Mouse (Mus musculus) midbrain, postnatal 0 days (tissue): ENCODE data around the gene Traf2. TPM values are rescaled to one million over a fixed set of nuclear protein-coding genes. Genes with fewer than 3 reads are reported as not detected.

ENCODE experiments used
- ATAC-seq: fragments of 200-750 bp; cut with Nextera tagmentation; 2 replicates; pipeline ENCODE4 v1.8.0; 2017; ENCODE audit warnings: moderate number of reproducible peaks, mild to moderate bottlenecking, moderate TSS enrichment, moderate library complexity; ENCODE audit not compliant: low FRiP score
- DNase-seq: peaks from one replicate; pipeline ENCODE4 v3.0.0-alpha.2; 2015; ENCODE audit warnings: low spot score
- H3K27ac ChIP-seq: fragments of 300-500 bp; sonication (generic); 2 replicates; pipeline ENCODE4 v1.5.1; 2014; ENCODE audit warnings: low read depth, mild to moderate bottlenecking, low read length, mixed read lengths
- H3K27me3 ChIP-seq: fragments of 300-500 bp; sonication (generic); 2 replicates; pipeline ENCODE4 v1.6.1; 2014; ENCODE audit warnings: low read length, control low read depth, mixed read lengths; ENCODE audit not compliant: insufficient read depth
- H3K36me3 ChIP-seq: fragments of 300-500 bp; sonication (generic); 2 replicates; pipeline ENCODE4 v1.6.1; 2014; ENCODE audit warnings: low read length, control low read depth, mixed read lengths; ENCODE audit not compliant: insufficient read depth
- H3K4me1 ChIP-seq: fragments of 300-500 bp; sonication (generic); 2 replicates; pipeline ENCODE4 v1.6.1; 2014; ENCODE audit warnings: mild to moderate bottlenecking, control low read depth, antibody characterized with exemption, low read length, mixed read lengths; ENCODE audit not compliant: insufficient read depth
- H3K4me2 ChIP-seq: fragments of 300-500 bp; sonication (generic); 2 replicates; pipeline ENCODE4 v1.6.1; 2014; ENCODE audit warnings: low read depth, mild to moderate bottlenecking, low read length, mixed read lengths; ENCODE audit not compliant: poor library complexity, severe bottlenecking
- H3K4me3 ChIP-seq: fragments of 300-500 bp; sonication (generic); 2 replicates; pipeline ENCODE4 v1.5.1; 2014; ENCODE audit warnings: low read depth, mild to moderate bottlenecking, low read length, moderate library complexity
- H3K9ac ChIP-seq: fragments of 300-500 bp; sonication (generic); replicated peaks from 2 replicates; pipeline ENCODE4 v1.6.1; 2014; ENCODE audit warnings: mild to moderate bottlenecking, low read length, moderate library complexity, mixed read lengths; ENCODE audit not compliant: poor library complexity, severe bottlenecking
- H3K9me3 ChIP-seq: fragments of 300-500 bp; sonication (generic); 2 replicates; pipeline ENCODE4 v1.6.1; 2016; ENCODE audit warnings: low read length, control low read depth
- CTCF ChIP-seq: IDR thresholded peaks from 2 replicates; pipeline ENCODE4 v1.5.1; 2016; ENCODE audit warnings: antibody characterized with exemption, mild to moderate bottlenecking
- WGBS: fragments of 180-500 bp; shearing (Covaris S2); extraction: QIAGEN DNeasy Blood & Tissue Kit; methylation state at CpG from one replicate; pipeline ENCODE4 v1.1.7; 2014; 5-methylcytosine and 5-hydroxymethylcytosine counted together
- polyA plus RNA-seq: library from polyadenylated mRNA; unstranded; fragments of >200 nt; fragmentation: Nextera tagmentation; extraction: Ambion mirVana; gene quantifications from 2 replicates; pipeline ENCODE4 v1.2.1, GENCODE M21; 2015
- total RNA-seq: library from RNA; depleted of rRNA; stranded (reverse); fragments of >200 nt; gene quantifications from 2 replicates; pipeline ENCODE4 v1.2.3, GENCODE M21; 2014; rRNA removed

Traf2 gene
- total RNA-seq, result 5.5 and 7.6 TPM in 2 replicates
- 7.0 and 9.3 TPM in 2 replicates for polyA plus RNA-seq

- 3% methylated on average over 41 of the region's 48 CpGs for WGBS
- peak within 1 kb of the TSS; percentile 83 for H3K4me2 ChIP-seq
- H3K36me3 ChIP-seq, result no peaks in the 10 kb centered on the region
- no peaks in the 10 kb centered on the region for H3K27me3 ChIP-seq
- H3K9ac ChIP-seq, result peak within 1 kb of the TSS; percentile 51
- H3K4me1 ChIP-seq, result peaks cover 4% of the 10 kb centered on the region; the same call in 1 of the 2 replicates
- DNase-seq (peak; percentile 99), ATAC-seq (peak; percentile 98)
- TF ChIP-seq CTCF, result no peak
- H3K4me3 ChIP-seq, result peak within 1 kb of the TSS; percentile 52
- no peaks in the 10 kb centered on the region for H3K9me3 ChIP-seq
- H3K27ac ChIP-seq, result no peak within 1 kb of the TSS
Measured at GRCm38 (mm10) chr2:25546811-25547491, at the start of gene Traf2. Gene Traf2 (minus strand): TSS chr2:25546940.

- Histone ChIP-seq H3K4me3 (no peak overlapping the region), H3K4me1 (no peaks in the 10 kb centered on the region), H3K9ac (no peak overlapping the region), H3K36me3 (peaks cover 64% of the 10 kb centered on the region), H3K4me2 (no peak overlapping the region), H3K27me3 (no peaks in the 10 kb centered on the region), H3K9me3 (no peaks in the 10 kb centered on the region), H3K27ac (no peak overlapping the region)
- peak; percentile 52 for TF ChIP-seq CTCF
- DNase-seq (no peak), ATAC-seq (no peak)
- 85% methylated on average over 2 of the region's 2 CpGs for WGBS
Measured at GRCm38 (mm10) chr2:25591863-25592262, 45.1 kb upstream of the Traf2 start.

GRCm38 (mm10) chr2:25588227-25588907, 41.6 kb upstream of the Traf2 start:
- no peak overlapping the region for H3K27ac ChIP-seq
- H3K36me3 ChIP-seq, result peaks cover 60% of the 10 kb centered on the region
- no peak overlapping the region for H3K4me3 ChIP-seq
- no peaks in the 10 kb centered on the region for H3K27me3 ChIP-seq
- H3K9ac ChIP-seq, result no peak overlapping the region
- no peak for DNase-seq
- no peak overlapping the region for H3K4me2 ChIP-seq
- H3K4me1 ChIP-seq, result no peaks in the 10 kb centered on the region
- no peak for TF ChIP-seq CTCF
- no peaks in the 10 kb centered on the region for H3K9me3 ChIP-seq
- WGBS, result 95% methylated on average over 8 of the region's 8 CpGs
- ATAC-seq, result no peak

- Histone ChIP-seq H3K27me3 (no peaks in the 10 kb centered on the region), H3K36me3 (peaks cover 51% of the 10 kb centered on the region), H3K9me3 (no peaks in the 10 kb centered on the region), H3K9ac (no peak overlapping the region), H3K27ac (no peak overlapping the region), H3K4me1 (peaks cover 5% of the 10 kb centered on the region), H3K4me3 (no peak overlapping the region), H3K4me2 (no peak overlapping the region)
- DNase-seq, result no peak
- no peak for ATAC-seq
- TF ChIP-seq CTCF, result no peak
- WGBS, result 92% methylated on average over 8 of the region's 8 CpGs
Measured at GRCm38 (mm10) chr2:25587290-25587689, 40.5 kb upstream of the Traf2 start.

GRCm38 (mm10) chr2:25585601-25586000, 38.9 kb upstream of the Traf2 start:
- Histone ChIP-seq H3K4me3 (no peak overlapping the region), H3K4me1 (peaks cover 15% of the 10 kb centered on the region), H3K27me3 (peaks cover under 1% of the 10 kb centered on the region; the same call in 1 of the 2 replicates), H3K27ac (no peak overlapping the region), H3K9me3 (no peaks in the 10 kb centered on the region), H3K9ac (no peak overlapping the region), H3K36me3 (peaks cover 35% of the 10 kb centered on the region), H3K4me2 (no peak overlapping the region)
- no peak for ATAC-seq
- TF ChIP-seq CTCF, result no peak
- 85% methylated on average over 3 of the region's 3 CpGs for WGBS
- DNase-seq, result no peak

GRCm38 (mm10) chr2:25584856-25585255, 38.1 kb upstream of the Traf2 start:
- no peak overlapping the region for H3K9ac ChIP-seq
- DNase-seq (no peak), ATAC-seq (no peak)
- 93% methylated on average over 4 of the region's 4 CpGs for WGBS
- peaks cover 8% of the 10 kb centered on the region for H3K27me3 ChIP-seq
- H3K27ac ChIP-seq, result no peak overlapping the region
- H3K36me3 ChIP-seq, result peaks cover 32% of the 10 kb centered on the region
- H3K4me2 ChIP-seq, result no peak overlapping the region
- no peaks in the 10 kb centered on the region for H3K9me3 ChIP-seq
- peaks cover 19% of the 10 kb centered on the region for H3K4me1 ChIP-seq
- no peak for TF ChIP-seq CTCF
- H3K4me3 ChIP-seq, result no peak overlapping the region
